Mouse (Mus musculus) myocyte (in vitro differentiated cells): Measurements from ENCODE around the gene Rcor1.

Source experiments
- CEBPB ChIP-seq: IDR thresholded peaks from 2 replicates; pipeline ENCODE4 v1.6.1; 2011; ENCODE audit warnings: mild to moderate bottlenecking, moderate library complexity; ENCODE audit not compliant: poor library complexity, insufficient read depth, severe bottlenecking
- E2F4 ChIP-seq: IDR thresholded peaks from one replicate; pipeline ENCODE4 v1.6.1; 2011; ENCODE audit warnings: mild to moderate bottlenecking, control low read depth, moderate library complexity; ENCODE audit not compliant: insufficient read depth
- MAX ChIP-seq: IDR thresholded peaks from one replicate; pipeline ENCODE4 v1.6.1; 2011; ENCODE audit warnings: low read depth, mild to moderate bottlenecking, control low read depth
- MYOD1 ChIP-seq, 3 experiments: IDR thresholded peaks; one replicate each; pipeline ENCODE4 v1.6.1; 2011; ENCODE audit warnings: control low read depth in 2 of 3, low read depth in 2 of 3, mild to moderate bottlenecking in 2 of 3, moderate library complexity in 1 of 3; ENCODE audit not compliant: insufficient read length in 2 of 3, control insufficient read depth in 1 of 3
- MYOG ChIP-seq, 3 experiments: IDR thresholded peaks; one replicate each; pipeline ENCODE4 v1.6.1; 2011; ENCODE audit warnings: control low read depth in 2 of 3, low read depth in 2 of 3, mild to moderate bottlenecking in 2 of 3; ENCODE audit not compliant: insufficient read length in 2 of 3, control insufficient read depth in 1 of 3, insufficient read depth in 1 of 3
- POLR2A ChIP-seq: IDR thresholded peaks from one replicate; pipeline ENCODE4 v1.6.1; 2011; ENCODE audit warnings: low read depth, mild to moderate bottlenecking, control low read depth, moderate library complexity; ENCODE audit not compliant: insufficient read length
- POLR2AphosphoS2 ChIP-seq: IDR thresholded peaks from one replicate; pipeline ENCODE4 v1.6.1; 2011; ENCODE audit warnings: low read depth, control low read depth; ENCODE audit not compliant: insufficient read length
- REST ChIP-seq: IDR thresholded peaks from one replicate; pipeline ENCODE4 v1.6.1; 2011; ENCODE audit warnings: mild to moderate bottlenecking, control low read depth, moderate library complexity; ENCODE audit not compliant: insufficient read depth, insufficient read length
- SRF ChIP-seq: IDR thresholded peaks from one replicate; pipeline ENCODE4 v1.6.1; 2011; ENCODE audit warnings: low read depth; ENCODE audit not compliant: control insufficient read depth, insufficient read length
- TCF12 ChIP-seq: IDR thresholded peaks from one replicate; pipeline ENCODE4 v1.6.1; 2011; ENCODE audit warnings: mild to moderate bottlenecking, control low read depth; ENCODE audit not compliant: poor library complexity, insufficient read depth, severe bottlenecking
- TCF3 ChIP-seq: IDR thresholded peaks from one replicate; pipeline ENCODE4 v1.6.1; 2011; ENCODE audit warnings: low read depth, control low read depth; ENCODE audit not compliant: insufficient read length
- USF1 ChIP-seq: IDR thresholded peaks from one replicate; pipeline ENCODE4 v1.6.1; 2011; ENCODE audit warnings: low read depth, mild to moderate bottlenecking, control low read depth, moderate library complexity

GRCm38 (mm10) chr12:111155756-111156155, 116.6 kb downstream of the Rcor1 start:
- TF ChIP-seq MYOD1 (IDR thresholded peaks at IDR 0.05; ENCODE audit: control insufficient read depth in 1 of 3, insufficient read length in 2 of 3, low read depth in 2 of 3) (no peak), POLR2A (no peak), TCF12 (no peak), MYOG (IDR thresholded peaks at IDR 0.05; ENCODE audit: control insufficient read depth in 1 of 3, insufficient read depth in 1 of 3, insufficient read length in 2 of 3, low read depth in 2 of 3) (no peak), USF1 (no peak), TCF3 (no peak), MAX (no peak), CEBPB (no peak), E2F4 (no peak), SRF (no peak), POLR2AphosphoS2 (no peak), REST (no peak)
